Mouse (Mus musculus): Measurements from ENCODE around the gene Tesmin.

Gene Tesmin

DNA sequence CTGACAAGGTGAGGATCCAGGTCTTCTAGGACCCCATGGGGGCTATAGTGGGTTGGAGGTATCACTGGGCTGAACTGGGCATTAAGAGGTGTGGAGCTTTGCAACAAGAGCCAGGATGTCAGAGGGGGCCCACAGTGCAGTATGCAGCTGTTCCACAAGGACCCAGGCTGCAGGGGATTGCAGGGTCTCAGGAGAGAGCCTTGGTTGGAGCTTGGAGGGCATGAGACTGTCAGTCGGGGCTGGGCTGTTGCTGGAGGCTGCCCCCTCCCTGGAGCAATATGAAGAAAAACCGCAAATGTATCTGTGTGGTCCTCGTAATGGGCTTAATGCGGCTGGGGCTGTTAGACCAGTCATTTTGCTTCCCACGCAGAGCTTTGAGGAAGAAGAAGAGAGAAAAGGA lies 52.0 kb downstream of the Tesmin start:
- no peak for DNase-seq (ENCODE audit: low spot score in 2 of 2)

DNA sequence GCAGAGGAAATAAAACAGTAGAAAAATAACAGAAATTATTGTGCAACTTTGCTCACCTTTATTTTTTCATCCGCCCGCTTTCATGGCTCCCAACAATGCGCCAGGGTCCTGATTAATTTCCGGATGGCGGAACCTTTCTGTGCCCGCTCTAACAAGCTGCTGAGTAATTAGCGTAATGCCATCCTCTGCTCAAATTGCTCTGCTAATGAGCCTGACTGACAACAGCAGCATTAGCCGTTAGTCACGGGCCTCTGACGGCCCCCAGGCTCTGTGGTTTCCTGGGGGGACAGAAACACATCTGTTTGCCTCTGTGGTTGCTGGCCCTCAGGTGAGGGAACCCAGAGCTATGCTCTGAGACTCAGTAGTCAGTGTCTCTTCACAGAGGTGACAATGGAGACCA lies 52.4 kb downstream of the Tesmin start:
- DNase-seq (ENCODE audit: low spot score in 2 of 2) = no peak

DNA sequence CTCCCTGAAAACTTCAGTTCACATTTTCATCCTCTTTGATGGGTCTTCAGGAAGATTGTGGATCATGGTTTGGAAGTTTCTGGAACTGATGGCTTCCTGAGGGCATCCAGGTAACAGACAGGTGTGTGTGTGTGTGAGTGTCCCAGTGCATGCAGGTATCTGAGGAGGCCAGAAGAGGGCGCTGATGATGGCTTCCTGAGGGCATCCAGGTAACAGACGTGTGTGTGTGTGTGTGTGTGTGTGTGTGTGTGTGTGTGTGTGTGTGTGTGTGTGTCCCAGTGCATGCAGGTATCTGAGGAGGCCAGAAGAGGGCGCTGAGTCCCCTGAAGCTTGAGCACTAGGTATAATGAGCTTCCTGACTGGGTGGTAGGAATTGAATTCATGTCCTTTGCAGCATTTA lies 58.7 kb downstream of the Tesmin start:
- no peak for DNase-seq (ENCODE audit: low spot score in 2 of 2)

- DNase-seq (ENCODE audit: low spot score in 2 of 2) = no peak
Measured at GRCm38 (mm10) chr19:3449248-3449647, 60.6 kb downstream of the Tesmin start.

DNA sequence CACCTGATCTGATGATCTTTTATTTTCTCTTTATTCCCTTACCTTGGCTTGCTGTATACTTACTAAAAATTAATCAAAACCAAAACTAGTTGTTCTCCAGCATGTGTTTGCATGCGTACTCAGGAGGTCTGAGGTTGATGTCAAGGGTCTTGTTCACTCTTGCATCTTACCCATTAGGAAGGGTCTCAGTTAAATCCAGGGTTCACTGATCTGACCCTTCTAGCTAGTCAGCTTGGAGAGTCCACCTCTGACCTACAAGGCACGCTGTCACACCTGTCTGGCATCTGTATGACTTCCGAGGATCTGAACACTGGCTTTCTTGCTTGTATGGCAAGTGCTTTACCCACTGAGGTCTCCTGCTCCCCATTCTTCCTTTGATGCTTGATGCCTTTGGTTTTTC lies 62.1 kb downstream of the Tesmin start:
- DNase-seq (ENCODE audit: low spot score in 2 of 2) = no peak

- DNase-seq (ENCODE audit: low spot score in 2 of 2) = peak; percentile 54 to 63
Measured at GRCm38 (mm10) chr19:3451170-3451569, 62.5 kb downstream of the Tesmin start.

DNA sequence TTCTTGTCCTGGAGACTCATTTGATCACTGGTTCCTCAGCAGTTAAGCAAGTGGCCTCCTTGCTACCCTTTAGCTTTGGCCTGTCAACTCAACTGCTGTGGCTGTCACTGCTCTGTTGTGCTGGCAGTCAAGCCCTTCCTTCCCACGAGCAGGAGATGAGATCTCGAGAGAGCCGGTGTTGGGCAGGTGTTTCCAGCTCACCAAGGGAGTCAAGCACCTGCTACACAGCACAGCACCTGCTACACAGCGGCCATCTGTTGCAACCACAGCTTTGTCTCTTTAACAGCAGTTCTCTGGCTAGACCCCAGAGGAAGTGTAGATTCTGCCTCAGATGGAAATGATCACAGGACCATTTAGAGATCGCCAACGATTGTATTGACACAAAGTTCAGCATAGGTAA lies 63.0 kb downstream of the Tesmin start:
- DNase-seq (ENCODE audit: low spot score in 2 of 2) = no peak

Measured in frontal cortex, postnatal 25 days (tissue).